Mouse (Mus musculus) thymus, adult 2 months (tissue): ENCODE data around the gene Hyal5.

Experiments
- CTCF ChIP-seq: fragments of 200-500 bp; IDR thresholded peaks from 2 replicates; pipeline ENCODE4 v1.5.1; 2012; ENCODE audit warnings: mild to moderate bottlenecking, control low read depth, low read length, moderate library complexity, borderline replicate concordance; ENCODE audit not compliant: control insufficient read depth, poor library complexity, insufficient read depth; ENCODE audit errors: extremely low read depth
- POLR2A ChIP-seq: fragments of 200-500 bp; IDR thresholded peaks from 2 replicates; pipeline ENCODE4 v1.6.1; 2012; ENCODE audit warnings: mild to moderate bottlenecking, low read length, control low read depth, moderate library complexity; ENCODE audit not compliant: control insufficient read depth, poor library complexity, insufficient read depth; ENCODE audit errors: extremely low read depth

DNA sequence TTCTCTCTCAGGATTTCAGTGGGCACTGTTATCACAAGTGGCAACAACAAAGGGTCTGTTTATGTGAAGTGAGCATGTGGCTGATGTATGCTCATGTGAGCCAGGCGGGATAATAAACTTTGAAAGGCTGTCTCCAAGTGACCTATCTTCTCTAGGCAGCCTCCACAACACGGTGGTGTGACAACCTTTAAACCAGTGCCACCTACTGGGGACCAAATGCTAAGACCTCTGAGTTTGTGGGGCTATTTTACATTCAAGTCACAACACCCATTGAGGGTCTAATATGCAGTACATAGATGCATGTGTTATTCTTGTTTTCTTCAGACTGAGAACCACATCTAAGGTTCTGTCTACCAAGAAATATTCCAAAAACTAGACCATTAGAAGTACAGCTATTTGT is 35.7 kb upstream of the Hyal5 start:
- TF ChIP-seq CTCF (no peak), POLR2A (no peak)
